Mouse (Mus musculus): ENCODE results near the gene Thbs3. TPM values are rescaled to one million over a fixed set of nuclear protein-coding genes. Genes with fewer than 3 reads are reported as not detected.

The Thbs3 gene
- polyA plus RNA-seq, 1 experiment from 2014 or later, result 24.0 TPM

GRCm38 (mm10) chr3:89238494-89238893, 23.5 kb downstream of the Thbs3 start:
- Histone ChIP-seq H3K4me2 (ENCODE audit: low read depth, low read length) (no peak overlapping the region), H3K4me3 (ENCODE audit: low read length) (no peak overlapping the region), H3K9ac (ENCODE audit: low read length) (no peak overlapping the region), H3K4me1 (ENCODE audit: control insufficient read depth, insufficient read depth, low read length) (peaks cover 4% of the 10 kb centered on the region), H3K9me3 (replicated peaks; ENCODE audit: control insufficient read depth, low read length) (no peaks in the 10 kb centered on the region), H3K36me3 (ENCODE audit: control insufficient read depth, insufficient read depth) (no peaks in the 10 kb centered on the region), H3K27ac (ENCODE audit: low read length) (no peak overlapping the region), H3K27me3 (ENCODE audit: control insufficient read depth, insufficient read depth, low read length) (no peaks in the 10 kb centered on the region)
- WGBS, result 59% methylated on average over 12 of the region's 12 CpGs
- no peak for ATAC-seq (replicated peaks; ENCODE audit: extremely low read depth, insufficient read depth, low FRiP score)

GRCm38 (mm10) chr3:89242331-89242895, 27.4 kb downstream of the Thbs3 start:
- H3K9ac ChIP-seq (ENCODE audit: low read length), result no peak overlapping the region
- H3K27ac ChIP-seq (ENCODE audit: low read length), result no peak overlapping the region
- H3K4me2 ChIP-seq (ENCODE audit: low read depth, low read length), result no peak overlapping the region
- no peaks in the 10 kb centered on the region for H3K36me3 ChIP-seq (ENCODE audit: control insufficient read depth, insufficient read depth)
- peaks cover 19% of the 10 kb centered on the region for H3K4me1 ChIP-seq (ENCODE audit: control insufficient read depth, insufficient read depth, low read length)
- peaks cover 11% of the 10 kb centered on the region for H3K27me3 ChIP-seq (ENCODE audit: control insufficient read depth, insufficient read depth, low read length)
- no peak overlapping the region for H3K4me3 ChIP-seq (ENCODE audit: low read length)
- H3K9me3 ChIP-seq (replicated peaks; ENCODE audit: control insufficient read depth, low read length), result no peaks in the 10 kb centered on the region
- no peak for ATAC-seq (replicated peaks; ENCODE audit: extremely low read depth, insufficient read depth, low FRiP score)
- whole genome bisulfite sequencing, result 69% methylated on average over 9 of the region's 9 CpGs

- Histone ChIP-seq H3K4me3 (ENCODE audit: low read length) (0 out of 2 replicates have a peak overlapping the region, but pooled peaks have one; percentile 15), H3K27me3 (ENCODE audit: control insufficient read depth, insufficient read depth, low read length) (peaks cover 11% of the 10 kb centered on the region), H3K9me3 (replicated peaks; ENCODE audit: control insufficient read depth, low read length) (no peaks in the 10 kb centered on the region), H3K36me3 (ENCODE audit: control insufficient read depth, insufficient read depth) (peaks cover 5% of the 10 kb centered on the region; the same call in 1 of the 2 replicates), H3K27ac (ENCODE audit: low read length) (no peak overlapping the region), H3K4me2 (ENCODE audit: low read depth, low read length) (peak overlapping the region; percentile 47; the same call in 1 of the 2 replicates), H3K9ac (ENCODE audit: low read length) (no peak overlapping the region), H3K4me1 (ENCODE audit: control insufficient read depth, insufficient read depth, low read length) (peaks cover 20% of the 10 kb centered on the region)
- no peak; the same call in 1 of the 2 replicates for ATAC-seq (replicated peaks; ENCODE audit: extremely low read depth, insufficient read depth, low FRiP score)
- WGBS, result 16% methylated on average over 14 of the region's 14 CpGs
Observed at GRCm38 (mm10) chr3:89243609-89244008, 28.6 kb downstream of the Thbs3 start.

DNA sequence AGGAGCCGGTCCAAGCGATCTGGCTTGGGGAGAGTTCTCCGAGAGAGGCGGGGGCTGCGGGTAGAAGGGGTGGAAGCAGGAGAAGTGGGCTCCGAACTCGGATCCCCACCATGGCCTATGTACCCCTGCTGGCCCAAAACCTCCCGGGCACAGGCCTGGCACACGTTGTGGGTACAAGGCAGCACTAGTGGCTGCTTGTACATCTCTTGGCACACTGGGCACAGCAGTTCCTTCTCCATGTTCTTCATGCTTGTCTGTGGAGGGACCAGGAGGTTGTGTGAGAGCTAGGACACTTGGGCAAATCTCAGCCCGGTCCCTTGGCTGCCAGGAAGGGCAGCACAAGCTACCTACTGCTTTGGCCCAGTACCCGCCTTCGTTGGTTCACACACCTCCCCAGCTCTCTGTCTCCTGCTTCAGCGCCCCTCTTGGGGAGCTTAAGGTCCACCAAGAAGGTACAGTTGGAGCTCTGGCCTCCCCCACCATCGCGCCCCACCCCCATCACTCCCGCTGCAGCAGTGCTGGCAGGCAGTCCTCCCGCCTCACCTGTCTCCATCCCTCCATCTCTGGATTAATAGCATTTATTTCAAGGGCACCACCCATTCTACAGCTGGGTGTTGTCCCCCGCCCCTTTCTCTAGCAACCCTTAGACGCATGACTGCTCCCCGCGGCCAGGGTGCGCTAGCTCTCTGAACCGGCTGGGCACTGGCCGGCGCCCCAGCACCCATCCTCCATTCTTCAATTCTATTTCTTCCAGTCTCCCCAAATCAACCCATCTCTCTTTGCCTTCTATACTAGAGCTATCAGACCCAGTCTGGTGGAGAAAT, 29.4 kb downstream of the Thbs3 start:
- no peak for ATAC-seq (replicated peaks; ENCODE audit: extremely low read depth, insufficient read depth, low FRiP score)

GRCm38 (mm10) chr3:89244982-89245687, 30.2 kb downstream of the Thbs3 start:
- Histone ChIP-seq H3K36me3 (ENCODE audit: control insufficient read depth, insufficient read depth) (peaks cover 8% of the 10 kb centered on the region; the same call in 1 of the 2 replicates), H3K9ac (ENCODE audit: low read length) (0 out of 2 replicates have a peak overlapping the region, but pooled peaks have one; percentile 33), H3K4me1 (ENCODE audit: control insufficient read depth, insufficient read depth, low read length) (peaks cover 20% of the 10 kb centered on the region), H3K9me3 (replicated peaks; ENCODE audit: control insufficient read depth, low read length) (no peaks in the 10 kb centered on the region), H3K27ac (ENCODE audit: low read length) (no peak overlapping the region), H3K27me3 (ENCODE audit: control insufficient read depth, insufficient read depth, low read length) (peaks cover 11% of the 10 kb centered on the region), H3K4me3 (ENCODE audit: low read length) (peak overlapping the region; percentile 39), H3K4me2 (ENCODE audit: low read depth, low read length) (peak overlapping the region; percentile 84)
- no peak for ATAC-seq (replicated peaks; ENCODE audit: extremely low read depth, insufficient read depth, low FRiP score)
- 1% methylated on average over 26 of the region's 26 CpGs for WGBS

More for the DNA sequence above, 29.4 kb downstream of the Thbs3 start:
- H3K27ac ChIP-seq (ENCODE audit: low read length), result no peak overlapping the region
- no peak overlapping the region for H3K9ac ChIP-seq (ENCODE audit: low read length)
- 16% methylated on average over 25 of the region's 25 CpGs for WGBS
- peaks cover 5% of the 10 kb centered on the region; the same call in 1 of the 2 replicates for H3K36me3 ChIP-seq (ENCODE audit: control insufficient read depth, insufficient read depth)
- H3K9me3 ChIP-seq (replicated peaks; ENCODE audit: control insufficient read depth, low read length), result no peaks in the 10 kb centered on the region
- H3K27me3 ChIP-seq (ENCODE audit: control insufficient read depth, insufficient read depth, low read length), result peaks cover 11% of the 10 kb centered on the region
- H3K4me3 ChIP-seq (ENCODE audit: low read length), result peak overlapping the region; percentile 39
- H3K4me1 ChIP-seq (ENCODE audit: control insufficient read depth, insufficient read depth, low read length), result peaks cover 20% of the 10 kb centered on the region
- peak overlapping the region; percentile 84 for H3K4me2 ChIP-seq (ENCODE audit: low read depth, low read length)

GRCm38 (mm10) chr3:89245688-89246171, 30.8 kb downstream of the Thbs3 start, which contains the start of gene Krtcap2:
Gene Krtcap2, plus strand, starts transcription at chr3:89245966.
- 4% methylated on average over 20 of the region's 20 CpGs for WGBS

GRCm38 (mm10) chr3:89246261-89247100, 31.5 kb downstream of the Thbs3 start, which contains the start of gene Trim46:
Gene Trim46, minus strand, starts transcription at chr3:89246309.
- Histone ChIP-seq H3K27ac (ENCODE audit: low read length) (peak within 1 kb of the TSS; percentile 72), H3K36me3 (ENCODE audit: control insufficient read depth, insufficient read depth) (peaks cover 8% of the 10 kb centered on the region; the same call in 1 of the 2 replicates), H3K4me2 (ENCODE audit: low read depth, low read length) (peak within 1 kb of the TSS; percentile 84), H3K4me1 (ENCODE audit: control insufficient read depth, insufficient read depth, low read length) (peaks cover 32% of the 10 kb centered on the region), H3K9ac (ENCODE audit: low read length) (peak within 1 kb of the TSS; percentile 83), H3K27me3 (ENCODE audit: control insufficient read depth, insufficient read depth, low read length) (peaks cover 11% of the 10 kb centered on the region), H3K4me3 (ENCODE audit: low read length) (peak within 1 kb of the TSS; percentile 87), H3K9me3 (replicated peaks; ENCODE audit: control insufficient read depth, low read length) (no peaks in the 10 kb centered on the region)
- under 1% methylated on average over 40 of the region's 42 CpGs for WGBS
- peak; percentile 71 for ATAC-seq (replicated peaks; ENCODE audit: extremely low read depth, insufficient read depth, low FRiP score)

More at GRCm38 (mm10) chr3:89245688-89246171, 30.8 kb downstream of the Thbs3 start, which contains the start of gene Krtcap2:
- Histone ChIP-seq H3K4me2 (ENCODE audit: low read depth, low read length) (peak within 1 kb of the TSS; percentile 84), H3K27ac (ENCODE audit: low read length) (peak within 1 kb of the TSS; percentile 72), H3K36me3 (ENCODE audit: control insufficient read depth, insufficient read depth) (peaks cover 8% of the 10 kb centered on the region; the same call in 1 of the 2 replicates), H3K4me3 (ENCODE audit: low read length) (peak within 1 kb of the TSS; percentile 87), H3K9me3 (replicated peaks; ENCODE audit: control insufficient read depth, low read length) (no peaks in the 10 kb centered on the region), H3K27me3 (ENCODE audit: control insufficient read depth, insufficient read depth, low read length) (peaks cover 11% of the 10 kb centered on the region), H3K9ac (ENCODE audit: low read length) (peak within 1 kb of the TSS; percentile 83), H3K4me1 (ENCODE audit: control insufficient read depth, insufficient read depth, low read length) (peaks cover 24% of the 10 kb centered on the region)
- ATAC-seq (replicated peaks; ENCODE audit: extremely low read depth, insufficient read depth, low FRiP score), result no peak

- no peak overlapping the region for H3K27ac ChIP-seq (ENCODE audit: low read length)
- H3K9ac ChIP-seq (ENCODE audit: low read length), result peak overlapping the region; percentile 83; the same call in 1 of the 2 replicates
- no peaks in the 10 kb centered on the region for H3K9me3 ChIP-seq (replicated peaks; ENCODE audit: control insufficient read depth, low read length)
- H3K4me1 ChIP-seq (ENCODE audit: control insufficient read depth, insufficient read depth, low read length), result peaks cover 36% of the 10 kb centered on the region
- WGBS, result 83% methylated on average over 4 of the region's 4 CpGs
- H3K27me3 ChIP-seq (ENCODE audit: control insufficient read depth, insufficient read depth, low read length), result peaks cover 11% of the 10 kb centered on the region
- ATAC-seq (replicated peaks; ENCODE audit: extremely low read depth, insufficient read depth, low FRiP score), result no peak
- H3K4me3 ChIP-seq (ENCODE audit: low read length), result peak overlapping the region; percentile 87
- peak overlapping the region; percentile 84 for H3K4me2 ChIP-seq (ENCODE audit: low read depth, low read length)
- H3K36me3 ChIP-seq (ENCODE audit: control insufficient read depth, insufficient read depth), result peaks cover 8% of the 10 kb centered on the region; the same call in 1 of the 2 replicates
Observed at GRCm38 (mm10) chr3:89247466-89247865, 32.5 kb downstream of the Thbs3 start.
